Mouse (Mus musculus) cerebellum, postnatal 36 days (tissue): ENCODE results near the gene Vmn1r167.
"Not testable (repeated sequence)": the region's sequence is repeated elsewhere in the genome, so short reads cannot be mapped to it uniquely, and the experiment has no call there.

ENCODE experiments used
- DNase-seq, 2 experiments: peaks; one replicate each; pipeline ENCODE4 v3.0.0; 2021 to 2022; ENCODE audit warnings: mixed read lengths in 2 of 2

The Vmn1r167 gene

GRCm38 (mm10) chr7:23507106-23507505, at the start of gene Vmn1r167:
TSS of gene Vmn1r167 (minus strand) at chr7:23507206.
- DNase-seq = not testable (repeated sequence)

GRCm38 (mm10) chr7:23539432-23539831, 32.4 kb upstream of the Vmn1r167 start, which contains the start of gene Vmn1r168:
TSS of gene Vmn1r168 (plus strand) at chr7:23539732.
- DNase-seq = not testable (repeated sequence)

DNA sequence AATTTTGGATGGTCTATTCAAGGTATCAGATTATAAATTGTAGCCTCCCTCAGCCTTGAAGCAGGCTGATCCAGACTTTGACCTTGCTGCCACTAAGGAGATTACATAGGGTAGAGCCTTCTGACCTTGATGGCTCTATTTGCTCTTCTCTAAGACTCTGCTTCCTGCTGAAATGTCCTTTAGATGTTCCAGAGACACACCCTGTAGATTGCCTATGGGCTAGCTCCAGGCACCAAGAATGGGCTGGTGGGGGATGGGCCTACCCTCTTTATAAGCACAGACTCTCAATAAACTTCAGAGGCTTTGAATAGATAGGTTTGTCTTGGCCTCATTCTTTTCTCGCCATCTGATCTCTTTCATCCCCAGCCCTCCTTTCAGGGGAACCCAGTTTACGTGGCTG, 34.1 kb downstream of the Vmn1r167 start:
- DNase-seq = not testable (repeated sequence)

DNA sequence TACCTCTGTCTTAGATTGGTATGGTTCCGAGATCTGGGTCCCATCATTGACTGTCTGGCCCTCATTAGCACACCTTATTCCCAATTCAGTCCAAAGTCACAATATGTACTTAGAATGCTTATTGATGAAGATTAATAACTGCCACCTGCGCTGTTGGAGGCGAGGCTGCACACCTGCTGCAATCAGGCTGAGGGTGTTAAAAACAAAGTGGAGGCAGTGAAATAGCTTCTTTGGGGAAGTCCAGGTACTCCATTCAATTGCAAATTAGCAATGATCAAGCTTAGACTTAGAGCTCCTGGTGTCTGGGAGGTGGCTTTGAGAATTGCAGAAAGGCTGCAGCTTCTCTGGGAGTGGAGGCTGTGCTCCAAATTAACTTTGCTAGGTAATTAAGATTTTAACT, 36.2 kb downstream of the Vmn1r167 start:
- DNase-seq = not testable (repeated sequence)

DNA sequence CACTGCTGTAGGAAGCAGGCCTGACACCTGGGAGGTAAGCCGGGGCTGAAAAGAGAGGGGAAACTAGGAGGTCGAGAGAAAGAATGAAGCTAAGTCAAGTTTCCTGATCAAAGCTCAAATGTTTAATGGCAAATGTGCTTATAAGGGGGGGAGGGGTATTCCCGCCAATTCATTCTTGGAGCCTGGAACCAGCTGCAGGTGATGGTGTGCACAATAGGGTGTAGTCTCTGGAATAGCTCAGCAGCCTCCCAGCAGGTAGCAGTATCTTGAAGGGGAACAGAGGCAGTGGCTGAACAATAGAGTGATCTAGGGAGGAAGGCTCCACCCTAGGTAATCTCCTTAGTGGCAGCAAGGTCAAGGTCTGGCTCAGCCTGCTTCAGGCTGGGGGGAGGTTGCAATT, 36.8 kb downstream of the Vmn1r167 start:
- not testable (repeated sequence) for DNase-seq
